Mouse (Mus musculus): ENCODE data around the gene Zbtb16. TPM values are rescaled to one million over a fixed set of nuclear protein-coding genes. Genes with fewer than 3 reads are reported as not detected.

Gene Zbtb16
- total and polyA plus RNA-seq, 3 experiments = 0.34 to 3.0 (median 0.90) TPM

- DNase-seq (ENCODE audit: extremely low read depth) = no peak
- peaks cover 0 to 11% of the 10 kb centered on the region in 2 experiments; a peak in 2 of 4 replicates for H3K4me1 ChIP-seq (ENCODE audit: control insufficient read depth in 1 of 2, insufficient read depth in 2 of 2)
- in situ Hi-C loops (cut with MboI; ENCODE audit: low pct_ligation_motif_present, low pct_unique_long_range_greater_than_20kb, low sequenced_read_pairs) (no loop called here), dilution Hi-C loops (cut with MboI; ENCODE audit: extremely low pct_ligation_motif_present, extremely low pct_unique_long_range_greater_than_20kb, low sequenced_read_pairs) (no loop called here)
- H3K4me3 ChIP-seq (replicated peaks in 1 of 3; ENCODE audit: low read depth in 2 of 3, low read length in 2 of 3, poor library complexity in 1 of 3) = no peak overlapping the region
- H3K4me2 ChIP-seq (ENCODE audit: insufficient read depth, low read depth, poor library complexity, severe bottlenecking) = no peak overlapping the region
- no peak overlapping the region for H3K9ac ChIP-seq (ENCODE audit: insufficient read depth, low read depth)
- no peaks in the 10 kb centered on the region for H3K79me2 ChIP-seq (replicated peaks; ENCODE audit: control insufficient read depth, extremely low read depth, insufficient read depth, poor library complexity, severe bottlenecking)
- H3K27me3 ChIP-seq (replicated peaks) = no peaks in the 10 kb centered on the region
- TF ChIP-seq JUN (IDR thresholded peaks at IDR 0.05; ENCODE audit: insufficient read depth, low read depth, low read length) (no peak), MXI1 (IDR thresholded peaks at IDR 0.05; ENCODE audit: low read depth, low read length) (no peak), USF1 (IDR thresholded peaks at IDR 0.05; ENCODE audit: low read depth, low read length) (no peak), MAFK (IDR thresholded peaks at IDR 0.05; ENCODE audit: insufficient replicate concordance, low read length) (no peak), ETS1 (conservative IDR thresholded peaks at IDR 0.05; ENCODE audit: low read depth, low read length) (no peak), TBP (conservative IDR thresholded peaks at IDR 0.05; ENCODE audit: low read depth, low read length) (no peak), SMC3 (IDR thresholded peaks at IDR 0.05; ENCODE audit: low read depth, low read length) (no peak), ZNF384 (IDR thresholded peaks at IDR 0.05; ENCODE audit: low read depth, low read length) (no peak), RAD21 (IDR thresholded peaks at IDR 0.05; ENCODE audit: low read depth, low read length) (no peak), PAX5 (IDR thresholded peaks at IDR 0.05; ENCODE audit: low read length) (no peak), ZKSCAN1 (IDR thresholded peaks at IDR 0.05; ENCODE audit: borderline replicate concordance, low read depth, low read length) (no peak), IRF4 (IDR thresholded peaks at IDR 0.05; ENCODE audit: low read depth, low read length) (no peak), JUND (conservative IDR thresholded peaks at IDR 0.05; ENCODE audit: low read depth, low read length) (no peak), RCOR1 (conservative IDR thresholded peaks at IDR 0.05; ENCODE audit: low read depth, low read length) (no peak), CHD2 (IDR thresholded peaks at IDR 0.05; ENCODE audit: low read length) (no peak)
- no peaks in the 10 kb centered on the region for H3K9me3 ChIP-seq (replicated peaks; ENCODE audit: low read length)
- no peaks in the 10 kb centered on the region for H3K36me3 ChIP-seq (replicated peaks in 1 of 2; ENCODE audit: control insufficient read depth in 1 of 2, insufficient read depth in 1 of 2, low read length in 1 of 2)
- no peak overlapping the region for H3K27ac ChIP-seq (ENCODE audit: insufficient read depth, low read depth)
Measured at GRCm38 (mm10) chr9:48728083-48728730, 107.8 kb downstream of the Zbtb16 start.

GRCm38 (mm10) chr9:48726341-48726740 is 109.7 kb downstream of the Zbtb16 start:
- H3K36me3 ChIP-seq (replicated peaks in 1 of 2; ENCODE audit: control insufficient read depth in 1 of 2, insufficient read depth in 1 of 2, low read length in 1 of 2) = no peaks in the 10 kb centered on the region
- TF ChIP-seq HCFC1 (IDR thresholded peaks at IDR 0.05; ENCODE audit: low read depth, low read length) = no peak
- no peaks in the 10 kb centered on the region for H3K27me3 ChIP-seq (replicated peaks)
- no peak for DNase-seq (ENCODE audit: extremely low read depth)
- H3K9ac ChIP-seq (ENCODE audit: insufficient read depth, low read depth) = no peak overlapping the region
- no peak overlapping the region for H3K27ac ChIP-seq (ENCODE audit: insufficient read depth, low read depth)
- in situ Hi-C loops (cut with MboI; ENCODE audit: low pct_ligation_motif_present, low pct_unique_long_range_greater_than_20kb, low sequenced_read_pairs) = no loop called here
- dilution Hi-C loops (cut with MboI; ENCODE audit: extremely low pct_ligation_motif_present, extremely low pct_unique_long_range_greater_than_20kb, low sequenced_read_pairs) = no loop called here
- H3K9me3 ChIP-seq (replicated peaks; ENCODE audit: low read length) = no peaks in the 10 kb centered on the region
- H3K4me2 ChIP-seq (ENCODE audit: insufficient read depth, low read depth, poor library complexity, severe bottlenecking) = no peak overlapping the region
- H3K4me3 ChIP-seq (replicated peaks in 1 of 3; ENCODE audit: low read depth in 2 of 3, low read length in 2 of 3, poor library complexity in 1 of 3) = no peak overlapping the region
- H3K4me1 ChIP-seq (ENCODE audit: control insufficient read depth in 1 of 2, insufficient read depth in 2 of 2) = peaks cover 0 to 18% of the 10 kb centered on the region in 2 experiments; a peak in 2 of 4 replicates
- no peaks in the 10 kb centered on the region for H3K79me2 ChIP-seq (replicated peaks; ENCODE audit: control insufficient read depth, extremely low read depth, insufficient read depth, poor library complexity, severe bottlenecking)
